Mouse (Mus musculus): ENCODE measurements around the gene Pgc.

Gene Pgc

GRCm38 (mm10) chr17:47710036-47710435 is 16.6 kb upstream of the Pgc start:
- DNase-seq, result no peak

- no peak for DNase-seq
These were observed 14.8 kb upstream of the Pgc start for GRCm38 (mm10) chr17:47711883-47712282.

GRCm38 (mm10) chr17:47712889-47713571 is 13.6 kb upstream of the Pgc start:
- no peak for DNase-seq

- no peak for DNase-seq
These were observed 11.6 kb upstream of the Pgc start for GRCm38 (mm10) chr17:47715037-47715436.

GRCm38 (mm10) chr17:47721183-47721582 is 5.5 kb upstream of the Pgc start:
- DNase-seq, result no peak

- no peak for DNase-seq
These were observed 4.3 kb downstream of the Pgc start for GRCm38 (mm10) chr17:47730633-47731575.

GRCm38 (mm10) chr17:47735553-47736100 is 9.0 kb downstream of the Pgc start:
- DNase-seq, result no peak

- peak; percentile 99 for DNase-seq
These were observed 10.2 kb downstream of the Pgc start, which contains the start of gene Tfeb for GRCm38 (mm10) chr17:47736856-47737255. Tfeb (plus strand) TSS chr17:47737030.

- DNase-seq, result peak; percentile 62
These were observed 10.8 kb downstream of the Pgc start for GRCm38 (mm10) chr17:47737271-47738065.

- DNase-seq, result peak; percentile 69
These were observed 11.6 kb downstream of the Pgc start for GRCm38 (mm10) chr17:47738066-47738878.

- peak; percentile 56 for DNase-seq
These were observed 12.5 kb downstream of the Pgc start for GRCm38 (mm10) chr17:47738879-47739798.

- DNase-seq, result peak; percentile 20
These were observed 13.5 kb downstream of the Pgc start for GRCm38 (mm10) chr17:47740186-47740585.

GRCm38 (mm10) chr17:47742991-47743734 is 16.5 kb downstream of the Pgc start:
- DNase-seq, result peak; percentile 34

GRCm38 (mm10) chr17:47744086-47744485 is 17.4 kb downstream of the Pgc start:
- DNase-seq, result no peak

GRCm38 (mm10) chr17:47744746-47745368 is 18.2 kb downstream of the Pgc start:
- DNase-seq, result peak; percentile 39

- DNase-seq, result no peak
These were observed 22.3 kb downstream of the Pgc start for GRCm38 (mm10) chr17:47748791-47749553.

GRCm38 (mm10) chr17:47749626-47750025 is 23.0 kb downstream of the Pgc start:
- no peak for DNase-seq

- no peak for DNase-seq
These were observed 23.5 kb downstream of the Pgc start for GRCm38 (mm10) chr17:47750101-47750500.

GRCm38 (mm10) chr17:47751811-47752210 is 25.2 kb downstream of the Pgc start:
- DNase-seq, result no peak
